Mouse (Mus musculus): ENCODE data around the gene Klf15.

DNA sequence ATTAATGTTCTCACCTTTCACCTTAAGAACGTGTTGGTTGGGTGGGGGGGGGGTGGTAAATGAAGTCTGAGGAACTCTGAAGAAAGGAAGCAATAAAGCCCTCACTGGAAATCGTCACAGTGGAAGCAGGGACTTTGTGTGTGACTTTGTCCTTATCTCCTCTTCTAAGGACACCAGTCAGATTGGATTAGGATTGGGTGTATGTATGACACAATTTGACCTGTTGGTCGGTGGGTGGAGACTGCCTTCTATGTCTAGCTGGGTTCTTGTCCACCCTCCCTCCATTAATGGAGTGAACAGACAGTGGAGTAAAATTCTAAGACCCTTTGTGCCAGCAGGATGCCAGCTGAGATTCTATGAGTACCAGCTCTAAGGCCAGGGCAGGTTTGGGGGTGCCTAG, 21.9 kb downstream of the Klf15 start:
- TF ChIP-seq CTCF (IDR thresholded peaks at IDR 0.05; ENCODE audit: borderline replicate concordance, insufficient read depth, low read depth, low read length) (no peak), POLR2A (IDR thresholded peaks at IDR 0.05; ENCODE audit: borderline replicate concordance, insufficient read depth, low read length) (no peak)

Data from cerebellum, adult 2 months (tissue).